Mouse (Mus musculus): Measurements from ENCODE around the gene Fbxo36. TPM values are rescaled to one million over a fixed set of nuclear protein-coding genes. Genes with fewer than 3 reads are reported as not detected.

The Fbxo36 gene
- total and polyA plus RNA-seq, 2 experiments from 2014 or later: 3.1 to 11.8 TPM

DNA sequence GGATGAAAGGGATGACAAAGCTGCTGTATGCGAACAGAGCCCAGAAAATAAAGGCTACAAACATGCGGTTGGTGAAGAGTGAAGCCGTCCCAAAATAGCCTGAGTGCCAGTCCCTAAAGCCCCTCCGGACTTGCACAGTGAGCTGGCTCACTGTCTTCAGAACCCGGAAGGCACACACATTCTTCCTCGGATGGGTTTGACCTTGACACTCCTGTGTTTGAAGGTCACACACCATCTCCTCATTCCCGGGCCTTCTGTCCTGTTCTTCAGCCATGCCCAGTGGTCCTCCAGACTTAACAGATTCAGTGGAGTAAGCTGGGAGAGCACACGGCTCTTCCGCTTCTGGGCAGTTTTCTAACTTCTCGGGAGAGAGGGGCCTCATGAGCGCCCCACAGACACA is 72.9 kb downstream of the Fbxo36 start:
- ATAC-seq: no peak

DNA sequence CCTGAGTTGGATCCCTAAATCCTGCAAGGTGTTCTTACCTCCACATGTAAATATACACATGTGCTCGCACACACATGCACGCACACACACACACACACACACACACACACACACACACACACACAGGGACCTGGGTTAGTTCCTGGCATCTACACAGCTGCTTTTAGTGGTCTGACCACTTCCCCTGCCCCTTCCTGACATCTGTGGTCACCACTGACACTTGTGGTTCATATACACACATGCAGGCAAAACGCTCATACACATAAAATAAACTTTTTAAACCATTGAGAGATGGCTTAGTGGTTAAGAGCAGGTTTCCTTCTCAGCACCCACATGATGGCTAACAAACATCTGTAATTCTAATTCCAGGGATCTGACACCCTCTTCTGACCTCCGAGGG is 75.4 kb downstream of the Fbxo36 start:
- Histone ChIP-seq H3K27ac (ENCODE audit: low read depth, low read length) (no peak overlapping the region), H3K4me2 (ENCODE audit: low read depth) (no peak overlapping the region), H3K36me3 (ENCODE audit: insufficient read depth) (peaks cover 7% of the 10 kb centered on the region; the same call in 1 of the 2 replicates), H3K9me3 (ENCODE audit: low read length) (no peaks in the 10 kb centered on the region), H3K9ac (no peak overlapping the region), H3K4me1 (ENCODE audit: insufficient read depth) (no peaks in the 10 kb centered on the region), H3K4me3 (ENCODE audit: low read depth, low read length) (no peak overlapping the region), H3K27me3 (ENCODE audit: insufficient read depth, low read length) (no peaks in the 10 kb centered on the region)
- WGBS: 95% methylated on average over 4 of the region's 4 CpGs
- no peak for DNase-seq
- ATAC-seq: no peak
- no peak for TF ChIP-seq CTCF (IDR thresholded peaks at IDR 0.05; ENCODE audit: low read depth)

More for the DNA sequence above, 72.9 kb downstream of the Fbxo36 start:
- no peak overlapping the region for H3K27ac ChIP-seq (ENCODE audit: low read depth, low read length)
- H3K4me2 ChIP-seq (ENCODE audit: low read depth): no peak overlapping the region
- no peaks in the 10 kb centered on the region for H3K4me1 ChIP-seq (ENCODE audit: insufficient read depth)
- WGBS: 93% methylated on average over 11 of the region's 11 CpGs
- H3K4me3 ChIP-seq (ENCODE audit: low read depth, low read length): no peak overlapping the region
- H3K9ac ChIP-seq: no peak overlapping the region
- H3K9me3 ChIP-seq (ENCODE audit: low read length): no peaks in the 10 kb centered on the region
- no peak for DNase-seq
- H3K27me3 ChIP-seq (ENCODE audit: insufficient read depth, low read length): no peaks in the 10 kb centered on the region
- peaks cover 7% of the 10 kb centered on the region; the same call in 1 of the 2 replicates for H3K36me3 ChIP-seq (ENCODE audit: insufficient read depth)
- no peak for TF ChIP-seq CTCF (IDR thresholded peaks at IDR 0.05; ENCODE audit: low read depth)

DNA sequence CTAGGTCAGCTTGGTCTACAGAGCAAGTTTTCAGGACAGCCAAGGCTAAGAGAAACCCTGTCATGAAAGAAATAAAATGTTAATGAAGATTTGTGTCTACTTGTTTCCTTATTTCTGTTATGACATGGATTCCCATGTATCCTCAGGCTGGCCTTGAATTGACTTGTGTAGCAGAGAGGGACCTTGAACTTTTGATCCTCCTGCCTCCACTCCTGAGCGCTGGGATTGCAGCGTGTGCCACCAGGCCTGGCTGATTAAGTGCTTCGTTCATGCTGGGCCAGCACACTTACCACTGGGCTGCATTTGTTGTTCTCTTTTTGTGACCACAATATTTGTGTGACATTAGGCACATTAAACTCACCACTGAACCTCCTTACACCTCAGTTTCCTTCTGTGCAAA is 79.2 kb downstream of the Fbxo36 start:
- Histone ChIP-seq H3K4me2 (ENCODE audit: low read depth) (no peak overlapping the region), H3K27ac (ENCODE audit: low read depth, low read length) (no peak overlapping the region), H3K9me3 (ENCODE audit: low read length) (no peaks in the 10 kb centered on the region), H3K9ac (no peak overlapping the region), H3K36me3 (ENCODE audit: insufficient read depth) (no peaks in the 10 kb centered on the region), H3K4me1 (ENCODE audit: insufficient read depth) (no peaks in the 10 kb centered on the region), H3K4me3 (ENCODE audit: low read depth, low read length) (no peak overlapping the region), H3K27me3 (ENCODE audit: insufficient read depth, low read length) (no peaks in the 10 kb centered on the region)
- DNase-seq (no peak), ATAC-seq (no peak)
- WGBS: 97% methylated on average over 3 of the region's 3 CpGs
- TF ChIP-seq CTCF (IDR thresholded peaks at IDR 0.05; ENCODE audit: low read depth): no peak

DNA sequence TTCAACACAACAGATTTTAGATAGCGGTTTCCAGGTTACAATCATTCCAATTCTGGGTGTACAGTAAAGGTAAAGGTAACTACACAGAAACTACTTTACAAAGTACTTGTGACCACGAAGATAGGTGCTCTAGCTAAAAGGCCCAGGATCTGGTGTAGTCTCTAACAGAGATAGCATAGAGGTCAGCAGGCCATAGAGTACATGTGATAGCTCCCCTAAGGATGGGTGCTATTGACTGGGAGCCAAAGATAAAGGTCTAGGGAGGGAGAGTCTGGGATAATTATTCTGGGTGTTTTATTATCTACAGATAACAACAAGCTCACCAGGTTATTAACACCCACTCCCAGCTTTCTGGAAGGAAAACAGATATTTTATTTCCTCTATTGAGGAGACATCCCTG is 83.8 kb downstream of the Fbxo36 start:
- 91% methylated on average over 2 of the region's 2 CpGs for WGBS
- no peaks in the 10 kb centered on the region for H3K27me3 ChIP-seq (ENCODE audit: insufficient read depth, low read length)
- H3K4me3 ChIP-seq (ENCODE audit: low read depth, low read length): no peak overlapping the region
- ATAC-seq: no peak
- H3K36me3 ChIP-seq (ENCODE audit: insufficient read depth): peaks cover 8% of the 10 kb centered on the region; the same call in 1 of the 2 replicates
- TF ChIP-seq CTCF (IDR thresholded peaks at IDR 0.05; ENCODE audit: low read depth): no peak
- no peak for DNase-seq
- no peak overlapping the region for H3K27ac ChIP-seq (ENCODE audit: low read depth, low read length)
- H3K9ac ChIP-seq: no peak overlapping the region
- no peak overlapping the region for H3K4me2 ChIP-seq (ENCODE audit: low read depth)
- H3K9me3 ChIP-seq (ENCODE audit: low read length): no peaks in the 10 kb centered on the region
- H3K4me1 ChIP-seq (ENCODE audit: insufficient read depth): no peaks in the 10 kb centered on the region

DNA sequence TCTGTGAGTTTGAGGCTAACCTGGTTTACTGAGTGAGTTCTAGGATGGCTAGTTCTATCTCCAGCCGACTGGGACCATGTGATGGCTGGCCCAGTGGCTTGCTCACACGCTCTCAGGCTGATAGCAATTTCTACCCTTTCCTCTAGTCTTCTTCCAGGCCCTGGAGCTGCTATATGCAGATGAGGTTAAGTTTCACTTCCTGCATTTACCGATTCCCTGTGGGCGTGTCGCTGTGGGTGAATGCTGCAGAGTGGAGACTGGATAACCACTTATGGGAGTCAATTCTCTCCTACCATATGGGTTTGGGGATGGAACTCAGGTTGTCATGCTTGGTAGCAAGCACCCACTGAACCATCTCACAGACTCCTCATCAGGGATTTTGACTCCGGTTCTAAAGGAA is 84.5 kb downstream of the Fbxo36 start:
- no peak for TF ChIP-seq CTCF (IDR thresholded peaks at IDR 0.05; ENCODE audit: low read depth)
- Histone ChIP-seq H3K27ac (ENCODE audit: low read depth, low read length) (no peak overlapping the region), H3K4me3 (ENCODE audit: low read depth, low read length) (no peak overlapping the region), H3K9me3 (ENCODE audit: low read length) (no peaks in the 10 kb centered on the region), H3K27me3 (ENCODE audit: insufficient read depth, low read length) (no peaks in the 10 kb centered on the region), H3K9ac (no peak overlapping the region), H3K4me1 (ENCODE audit: insufficient read depth) (no peaks in the 10 kb centered on the region), H3K4me2 (ENCODE audit: low read depth) (no peak overlapping the region), H3K36me3 (ENCODE audit: insufficient read depth) (peaks cover 13% of the 10 kb centered on the region)
- DNase-seq: no peak
- ATAC-seq: no peak
- 89% methylated on average over 6 of the region's 6 CpGs for WGBS

DNA sequence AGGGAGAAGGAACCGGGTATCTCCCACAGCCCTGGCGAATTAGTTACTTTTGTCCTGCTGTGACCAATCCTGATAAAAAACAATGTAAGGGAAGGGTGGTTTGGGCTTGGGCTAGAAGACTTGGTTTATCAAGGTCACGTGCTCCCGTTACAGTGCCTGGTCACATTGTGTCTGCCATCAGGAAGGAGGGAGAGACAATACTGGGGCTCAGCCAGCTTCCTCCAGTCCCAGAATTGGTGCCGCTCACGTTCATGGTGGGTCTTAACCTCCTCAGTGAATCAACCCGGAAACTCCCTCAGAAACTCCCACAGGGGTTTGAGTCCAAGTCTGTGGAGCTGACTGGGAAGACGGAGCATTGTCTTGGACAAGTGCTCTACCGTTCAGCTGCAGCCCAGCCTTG is 86.0 kb downstream of the Fbxo36 start:
- Histone ChIP-seq H3K4me3 (ENCODE audit: low read depth, low read length) (no peak overlapping the region), H3K9ac (no peak overlapping the region), H3K36me3 (ENCODE audit: insufficient read depth) (peaks cover 14% of the 10 kb centered on the region), H3K27ac (ENCODE audit: low read depth, low read length) (no peak overlapping the region), H3K27me3 (ENCODE audit: insufficient read depth, low read length) (no peaks in the 10 kb centered on the region), H3K4me2 (ENCODE audit: low read depth) (no peak overlapping the region), H3K9me3 (ENCODE audit: low read length) (no peaks in the 10 kb centered on the region), H3K4me1 (ENCODE audit: insufficient read depth) (no peaks in the 10 kb centered on the region)
- ATAC-seq: no peak
- 80% methylated on average over 9 of the region's 9 CpGs for WGBS
- no peak for TF ChIP-seq CTCF (IDR thresholded peaks at IDR 0.05; ENCODE audit: low read depth)
- no peak for DNase-seq

DNA sequence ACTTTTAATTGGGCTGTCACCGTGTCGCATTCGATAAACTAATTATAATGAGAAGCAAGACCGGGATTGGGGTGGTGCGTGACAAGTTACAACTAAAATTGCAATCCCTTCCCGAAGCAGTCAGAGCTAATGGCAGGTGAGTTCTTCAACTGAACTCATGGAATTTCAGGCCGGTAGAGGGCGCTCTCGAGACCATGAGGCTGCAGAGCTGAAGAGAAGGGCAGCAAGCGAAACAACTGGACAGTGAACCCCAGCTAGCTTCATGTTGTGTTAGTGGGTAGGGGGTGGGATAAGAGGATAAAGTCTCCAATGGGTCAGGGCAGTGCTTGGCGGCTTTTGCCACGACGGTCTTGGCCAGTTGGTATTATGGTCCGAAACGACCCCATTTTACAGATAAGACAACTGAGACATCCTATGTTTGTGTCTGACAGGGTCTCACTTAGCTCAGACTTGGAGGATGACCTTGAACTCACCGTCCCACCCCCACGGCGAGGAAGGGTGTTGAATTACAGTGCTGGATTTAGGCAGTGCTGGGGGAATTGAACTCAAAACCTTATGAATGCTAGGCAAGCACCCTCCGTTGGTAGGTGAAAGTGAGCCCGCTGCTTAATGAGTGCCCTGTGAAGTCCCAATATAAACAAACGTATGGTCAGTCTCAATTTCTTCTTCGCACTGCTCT is 94.0 kb downstream of the Fbxo36 start:
- Histone ChIP-seq H3K4me1 (ENCODE audit: insufficient read depth) (0 out of 2 replicates have a peak, but pooled peaks cover 6% of the 10 kb centered on the region), H3K36me3 (ENCODE audit: insufficient read depth) (peaks cover 6% of the 10 kb centered on the region; the same call in 1 of the 2 replicates), H3K4me3 (ENCODE audit: low read depth, low read length) (peak overlapping the region; percentile 88), H3K4me2 (ENCODE audit: low read depth) (peak overlapping the region; percentile 57), H3K27me3 (ENCODE audit: insufficient read depth, low read length) (no peaks in the 10 kb centered on the region), H3K9ac (peak overlapping the region; percentile 98), H3K27ac (ENCODE audit: low read depth, low read length) (peak overlapping the region; percentile 98), H3K9me3 (ENCODE audit: low read length) (no peaks in the 10 kb centered on the region)
- DNase-seq (peak; percentile 85), ATAC-seq (no peak)
- TF ChIP-seq CTCF (IDR thresholded peaks at IDR 0.05; ENCODE audit: low read depth): peak; percentile 84
- WGBS: 6% methylated on average over 22 of the region's 22 CpGs
